8 mouse cellular contexts compared by ENCODE assay signal in genomic region chr11:75654471-75655390, GRCm38 (mm10). TPM values are rescaled to one million over a fixed set of nuclear protein-coding genes. Genes with fewer than 3 reads are reported as not detected.
DNase-seq lines count a peak whose midpoint lies in the region; ATAC-seq and TF ChIP-seq lines count a peak whose summit lies in the region.

No protein-coding gene starts in this region.

- H3K4me1 ChIP-seq in kidney, embryonic 14.5 days (ENCODE audit: control insufficient read depth, insufficient read depth, low read length): peaks cover 35% of the 10 kb centered on the region
- H3K4me1 ChIP-seq in cortical plate, adult 2 months (ENCODE audit: control insufficient read depth, insufficient read depth, low read length): peaks cover 4% of the 10 kb centered on the region; the same call in 1 of the 2 replicates
- peaks cover 72% of the 10 kb centered on the region for H3K4me1 ChIP-seq in hindbrain, embryonic 10.5 days (replicated peaks)
- H3K4me1 ChIP-seq in liver, embryonic 15.5 days (replicated peaks): peaks cover 80% of the 10 kb centered on the region
- peaks cover 55% of the 10 kb centered on the region for H3K4me1 ChIP-seq in neural tube, embryonic 13.5 days (replicated peaks)

- H3K9ac ChIP-seq in kidney, embryonic 14.5 days (ENCODE audit: low read depth, low read length): peak overlapping the region; percentile 68; the same call in 1 of the 2 replicates
- H3K9ac ChIP-seq in liver, embryonic 15.5 days: peak overlapping the region; percentile 81
- H3K9ac ChIP-seq in neural tube, embryonic 13.5 days: peak overlapping the region; percentile 68

- H3K4me2 ChIP-seq in kidney, embryonic 14.5 days (replicated peaks; ENCODE audit: low read depth, low read length): peak overlapping the region; percentile 84
- peak overlapping the region; percentile 100 for H3K4me2 ChIP-seq in liver, embryonic 15.5 days
- H3K4me2 ChIP-seq in neural tube, embryonic 13.5 days: peak overlapping the region; percentile 97

- 43% methylated on average over 25 of the region's 25 CpGs for WGBS in kidney, embryonic 14.5 days
- 37% methylated on average over 25 of the region's 25 CpGs for WGBS in hindbrain, embryonic 10.5 days
- 18% methylated on average over 25 of the region's 25 CpGs for WGBS in liver, embryonic 15.5 days (ENCODE audit: insufficient replicate concordance)
- WGBS in neural tube, embryonic 13.5 days: 39% methylated on average over 25 of the region's 25 CpGs

- no peak for DNase-seq in kidney, postnatal 10 days
- DNase-seq in hindbrain, embryonic 10.5 days (ENCODE audit: low spot score): peak; percentile 12
- no peak for DNase-seq in left cerebral cortex, postnatal 14 days (ENCODE audit: low spot score in 2 of 2)
- no peak for DNase-seq in left cerebral cortex, adult 8-10 months (ENCODE audit: low spot score in 2 of 2)

- peak overlapping the region; percentile 57 for H3K4me3 ChIP-seq in kidney, embryonic 14.5 days (ENCODE audit: low read length)
- peak overlapping the region; percentile 35 for H3K4me3 ChIP-seq in cortical plate, adult 2 months (ENCODE audit: insufficient read depth, low read length)
- peak overlapping the region; percentile 77 for H3K4me3 ChIP-seq in hindbrain, embryonic 10.5 days
- peak overlapping the region; percentile 83 for H3K4me3 ChIP-seq in liver, embryonic 15.5 days (replicated peaks)
- H3K4me3 ChIP-seq in neural tube, embryonic 13.5 days: peak overlapping the region; percentile 46

- TF ChIP-seq POLR2A in cortical plate, adult 2 months (IDR thresholded peaks at IDR 0.05; ENCODE audit: extremely low read depth, insufficient read depth, low read length): no peak

- H3K36me3 ChIP-seq in kidney, embryonic 14.5 days (ENCODE audit: control insufficient read depth, insufficient read depth, low read length): peaks cover 10% of the 10 kb centered on the region
- peaks cover 9% of the 10 kb centered on the region for H3K36me3 ChIP-seq in hindbrain, embryonic 10.5 days
- peaks cover 24% of the 10 kb centered on the region for H3K36me3 ChIP-seq in liver, embryonic 15.5 days (replicated peaks)
- no peaks in the 10 kb centered on the region for H3K36me3 ChIP-seq in neural tube, embryonic 13.5 days

- intact Hi-C loops in left cerebral cortex, postnatal 14 days (cut with DNase I): no loop called here

- H3K9me3 ChIP-seq in kidney, embryonic 14.5 days (ENCODE audit: control insufficient read depth, low read length): no peaks in the 10 kb centered on the region
- no peaks in the 10 kb centered on the region for H3K9me3 ChIP-seq in hindbrain, embryonic 10.5 days
- H3K9me3 ChIP-seq in liver, embryonic 15.5 days (replicated peaks): no peaks in the 10 kb centered on the region
- H3K9me3 ChIP-seq in neural tube, embryonic 13.5 days: no peaks in the 10 kb centered on the region

- H3K27me3 ChIP-seq in kidney, embryonic 14.5 days (ENCODE audit: control insufficient read depth, insufficient read depth, low read length): no peaks in the 10 kb centered on the region
- H3K27me3 ChIP-seq in hindbrain, embryonic 10.5 days (ENCODE audit: insufficient read depth, poor library complexity, severe bottlenecking): peaks cover 53% of the 10 kb centered on the region
- H3K27me3 ChIP-seq in liver, embryonic 15.5 days: no peaks in the 10 kb centered on the region
- peaks cover 47% of the 10 kb centered on the region for H3K27me3 ChIP-seq in neural tube, embryonic 13.5 days

- ATAC-seq in kidney, embryonic 14.5 days (ENCODE audit: low FRiP score, low TSS enrichment): 0 out of 2 replicates have a peak, but pooled peaks have one; percentile 1
- peak; percentile 51 for ATAC-seq in liver, embryonic 15.5 days (ENCODE audit: insufficient read depth)
- no peak for ATAC-seq in neural tube, embryonic 13.5 days (ENCODE audit: low read depth)

- no peak for TF ChIP-seq CTCF in cortical plate, adult 2 months (IDR thresholded peaks at IDR 0.05; ENCODE audit: extremely low read depth, insufficient read depth, low read length)

- peak overlapping the region; percentile 42; the same call in 1 of the 2 replicates for H3K27ac ChIP-seq in kidney, embryonic 14.5 days (ENCODE audit: low read depth, low read length)
- H3K27ac ChIP-seq in cortical plate, adult 2 months (ENCODE audit: insufficient read depth, low read length): 0 out of 2 replicates have a peak overlapping the region, but pooled peaks have one; percentile 31
- H3K27ac ChIP-seq in hindbrain, embryonic 10.5 days: peak overlapping the region; percentile 84
- peak overlapping the region; percentile 89 for H3K27ac ChIP-seq in liver, embryonic 15.5 days (replicated peaks)
- H3K27ac ChIP-seq in neural tube, embryonic 13.5 days (replicated peaks): 0 out of 2 replicates have a peak overlapping the region, but pooled peaks have one; percentile 33

RNA-seq across cellular contexts. Expression of gene Myo1c, which starts 4.4 kb away (rescaled TPM):
- polyA plus RNA-seq in kidney, embryonic 14.5 days (2014; fragmentation: Nextera tagmentation; extraction: Ambion mirVana): 21.5 and 32.0 TPM in 2 replicates
- 17.7 and 19.0 TPM in 2 replicates for polyA plus RNA-seq in cortical plate, adult 2 months (2012; rRNA removed)
- polyA plus RNA-seq in hindbrain, embryonic 10.5 days (2016; fragmentation: Nextera tagmentation; extraction: Ambion mirVana): 16.4 and 19.0 TPM in 2 replicates
- polyA plus RNA-seq in liver, embryonic 15.5 days (2015; fragmentation: Nextera tagmentation; extraction: Ambion mirVana): 20.6 and 24.5 TPM in 2 replicates
- 10.7 and 12.9 TPM in 2 replicates for polyA plus RNA-seq in neural tube, embryonic 13.5 days (2015; fragmentation: Nextera tagmentation; extraction: Ambion mirVana)
- 10 to 100 TPM; 20.5 to 21.7 TPM for total RNA-seq in left cerebral cortex, postnatal 14 days (2021)
- 10 to 100 TPM; 18.2 to 27.0 (median 21.2) TPM for total RNA-seq in left cerebral cortex, adult 8-10 months (2022)

RNA-seq across cellular contexts. Expression of gene Inpp5k, which starts 23.9 kb away (rescaled TPM):
- polyA plus RNA-seq in kidney, embryonic 14.5 days (2014; fragmentation: Nextera tagmentation; extraction: Ambion mirVana): 24.9 and 30.1 TPM in 2 replicates
- 66.1 and 68.9 TPM in 2 replicates for polyA plus RNA-seq in cortical plate, adult 2 months (2012; rRNA removed)
- polyA plus RNA-seq in hindbrain, embryonic 10.5 days (2016; fragmentation: Nextera tagmentation; extraction: Ambion mirVana): 20.6 and 24.9 TPM in 2 replicates
- 16.0 and 18.3 TPM in 2 replicates for polyA plus RNA-seq in liver, embryonic 15.5 days (2015; fragmentation: Nextera tagmentation; extraction: Ambion mirVana)
- 39.9 and 42.8 TPM in 2 replicates for polyA plus RNA-seq in neural tube, embryonic 13.5 days (2015; fragmentation: Nextera tagmentation; extraction: Ambion mirVana)
- total RNA-seq in left cerebral cortex, postnatal 14 days (2021): 10 to 100 TPM; 43.2 to 44.4 TPM
- total RNA-seq in left cerebral cortex, adult 8-10 months (2022): 10 to 100 TPM; 41.3 to 43.5 (median 42.5) TPM

RNA-seq across cellular contexts. Expression of gene Crk, which starts 24.3 kb away (rescaled TPM):
- 66.1 and 119 TPM in 2 replicates for polyA plus RNA-seq in kidney, embryonic 14.5 days (2014; fragmentation: Nextera tagmentation; extraction: Ambion mirVana)
- 80.5 and 82.5 TPM in 2 replicates for polyA plus RNA-seq in cortical plate, adult 2 months (2012; rRNA removed)
- polyA plus RNA-seq in hindbrain, embryonic 10.5 days (2016; fragmentation: Nextera tagmentation; extraction: Ambion mirVana): 107 and 122 TPM in 2 replicates
- 32.3 and 33.9 TPM in 2 replicates for polyA plus RNA-seq in liver, embryonic 15.5 days (2015; fragmentation: Nextera tagmentation; extraction: Ambion mirVana)
- 120 and 133 TPM in 2 replicates for polyA plus RNA-seq in neural tube, embryonic 13.5 days (2015; fragmentation: Nextera tagmentation; extraction: Ambion mirVana)
- 100 to 1,000 TPM; 119 to 132 TPM for total RNA-seq in left cerebral cortex, postnatal 14 days (2021)
- total RNA-seq in left cerebral cortex, adult 8-10 months (2022): 100 to 1,000 TPM; 108 to 117 (median 112) TPM

Comparison
In these comparisons a context has a peak if more than half of its experiments do, and no peak if none do; other contexts are left out.
1. H3K27ac ChIP-seq: peak in every context shown above with its lines; median percentile 89 in liver, embryonic 15.5 days; 84 in hindbrain, embryonic 10.5 days; 42 in kidney, embryonic 14.5 days; 33 in neural tube, embryonic 13.5 days; 31 in cortical plate, adult 2 months.